Mouse (Mus musculus): ENCODE measurements at regions not wholly inside any gene's neighbourhood (a gene's known extent, or its start where the extent isn't known, plus 50 kb on each side); places are given as distances from the start of the nearest gene placed in this dataset.

- no peak for DNase-seq (ENCODE audit: low spot score in 2 of 2)
Measured at GRCm38 (mm10) chr3:106879994-106880393, 53.9 kb upstream of the Olfr266 start.

GRCm38 (mm10) chr3:106903198-106903597 lies 77.1 kb upstream of the Olfr266 start:
- peak in 1 of 2 experiments; percentile 9 for DNase-seq (ENCODE audit: low spot score in 2 of 2)

GRCm38 (mm10) chr3:106906668-106907067 lies 80.6 kb upstream of the Olfr266 start:
- no peak for DNase-seq (ENCODE audit: low spot score in 2 of 2)

GRCm38 (mm10) chr3:106936067-106936466 lies 99.9 kb upstream of the Kcna3 start:
- no peak for DNase-seq (ENCODE audit: low spot score in 2 of 2)

- DNase-seq (ENCODE audit: low spot score in 2 of 2): no peak
Measured at GRCm38 (mm10) chr3:106940095-106940494, 95.9 kb upstream of the Kcna3 start.

GRCm38 (mm10) chr3:106955555-106956446 lies 80.2 kb upstream of the Kcna3 start:
- DNase-seq (ENCODE audit: low spot score in 2 of 2): peak in 1 of 2 experiments; percentile 3

GRCm38 (mm10) chr3:106957162-106957895 lies 78.6 kb upstream of the Kcna3 start:
- no peak for DNase-seq (ENCODE audit: low spot score in 2 of 2)

GRCm38 (mm10) chr3:106958194-106958593 lies 77.8 kb upstream of the Kcna3 start:
- no peak for DNase-seq (ENCODE audit: low spot score in 2 of 2)

- no peak for DNase-seq (ENCODE audit: low spot score in 2 of 2)
Measured at GRCm38 (mm10) chr3:106960596-106960995, 75.4 kb upstream of the Kcna3 start.

- DNase-seq (ENCODE audit: low spot score in 2 of 2): no peak
Measured at GRCm38 (mm10) chr3:106962466-106962865, 73.5 kb upstream of the Kcna3 start.

- DNase-seq (ENCODE audit: low spot score in 2 of 2): no peak
Measured at GRCm38 (mm10) chr3:106966198-106966597, 69.8 kb upstream of the Kcna3 start.

- no peak for DNase-seq (ENCODE audit: low spot score in 2 of 2)
Measured at GRCm38 (mm10) chr3:106967479-106967878, 68.5 kb upstream of the Kcna3 start.

GRCm38 (mm10) chr3:106974114-106974789 lies 61.7 kb upstream of the Kcna3 start:
- DNase-seq (ENCODE audit: low spot score in 2 of 2): no peak

- peak in 1 of 2 experiments; percentile 2 for DNase-seq (ENCODE audit: low spot score in 2 of 2)
Measured at GRCm38 (mm10) chr3:106978728-106979127, 57.2 kb upstream of the Kcna3 start.

- no peak for DNase-seq (ENCODE audit: low spot score in 2 of 2)
Measured at GRCm38 (mm10) chr3:106980914-106981313, 55.1 kb upstream of the Kcna3 start.

- DNase-seq (ENCODE audit: low spot score in 2 of 2): no peak
Measured at GRCm38 (mm10) chr3:106981323-106981722, 54.6 kb upstream of the Kcna3 start.

- DNase-seq (ENCODE audit: low spot score in 2 of 2): no peak
Measured at GRCm38 (mm10) chr3:106984231-106984630, 51.7 kb upstream of the Kcna3 start.

Data from cerebellum, postnatal 4 days (tissue).